Mouse (Mus musculus) urinary bladder, postnatal 36 days (tissue): ENCODE results near the gene Pllp.
A peak's percentile ranks its signal among the peaks of the same experiment; 100 is the strongest.

Source experiments
- DNase-seq, 2 experiments: peaks; one replicate each; pipeline ENCODE4 v3.0.0; 2022; ENCODE audit warnings: low spot score in 2 of 2, mixed read lengths in 1 of 2

Gene Pllp

GRCm38 (mm10) chr8:94695994-94696384 is at the start of gene Pllp:
TSS of gene Pllp (minus strand) at chr8:94696278.
- peak in 1 of 2 experiments; percentile 52 for DNase-seq

- DNase-seq: no peak
Observed at GRCm38 (mm10) chr8:94745476-94746184, 49.6 kb upstream of the Pllp start, which contains the start of gene Ccl22. TSS of gene Ccl22 (plus strand) at chr8:94745590.

GRCm38 (mm10) chr8:94744972-94745371 is 48.9 kb upstream of the Pllp start:
- DNase-seq: no peak

- DNase-seq: no peak
Observed at GRCm38 (mm10) chr8:94744484-94744883, 48.4 kb upstream of the Pllp start.

- no peak for DNase-seq
Observed at GRCm38 (mm10) chr8:94741726-94742125, 45.6 kb upstream of the Pllp start.

GRCm38 (mm10) chr8:94740591-94740990 is 44.5 kb upstream of the Pllp start:
- DNase-seq: no peak

GRCm38 (mm10) chr8:94739829-94740228 is 43.8 kb upstream of the Pllp start:
- no peak for DNase-seq

GRCm38 (mm10) chr8:94735426-94736094 is 39.5 kb upstream of the Pllp start:
- DNase-seq: no peak

- no peak for DNase-seq
Observed at GRCm38 (mm10) chr8:94734735-94735350, 38.8 kb upstream of the Pllp start.

- DNase-seq: no peak
Observed at GRCm38 (mm10) chr8:94733821-94734465, 37.9 kb upstream of the Pllp start.

GRCm38 (mm10) chr8:94729301-94729700 is 33.2 kb upstream of the Pllp start:
- no peak for DNase-seq

GRCm38 (mm10) chr8:94725998-94726397 is 29.9 kb upstream of the Pllp start:
- no peak for DNase-seq

- no peak for DNase-seq
Observed at GRCm38 (mm10) chr8:94716841-94717240, 20.8 kb upstream of the Pllp start.

- DNase-seq: no peak
Observed at GRCm38 (mm10) chr8:94715871-94716270, 19.8 kb upstream of the Pllp start.

- no peak for DNase-seq
Observed at GRCm38 (mm10) chr8:94714556-94714955, 18.5 kb upstream of the Pllp start.

GRCm38 (mm10) chr8:94711160-94711718 is 15.2 kb upstream of the Pllp start:
- no peak for DNase-seq

- DNase-seq: no peak
Observed at GRCm38 (mm10) chr8:94710336-94710735, 14.3 kb upstream of the Pllp start.

- no peak for DNase-seq
Observed at GRCm38 (mm10) chr8:94706732-94707395, 10.8 kb upstream of the Pllp start.

- no peak for DNase-seq
Observed at GRCm38 (mm10) chr8:94705581-94706245, 9.6 kb upstream of the Pllp start.

GRCm38 (mm10) chr8:94704669-94704984 is 8.5 kb upstream of the Pllp start:
- no peak for DNase-seq
